Mouse (Mus musculus): ENCODE measurements around the gene Usp2.
"Not testable (repeated sequence)": the region's sequence is repeated elsewhere in the genome, so short reads cannot be mapped to it uniquely, and the experiment has no call there.

Usp2 gene

DNA sequence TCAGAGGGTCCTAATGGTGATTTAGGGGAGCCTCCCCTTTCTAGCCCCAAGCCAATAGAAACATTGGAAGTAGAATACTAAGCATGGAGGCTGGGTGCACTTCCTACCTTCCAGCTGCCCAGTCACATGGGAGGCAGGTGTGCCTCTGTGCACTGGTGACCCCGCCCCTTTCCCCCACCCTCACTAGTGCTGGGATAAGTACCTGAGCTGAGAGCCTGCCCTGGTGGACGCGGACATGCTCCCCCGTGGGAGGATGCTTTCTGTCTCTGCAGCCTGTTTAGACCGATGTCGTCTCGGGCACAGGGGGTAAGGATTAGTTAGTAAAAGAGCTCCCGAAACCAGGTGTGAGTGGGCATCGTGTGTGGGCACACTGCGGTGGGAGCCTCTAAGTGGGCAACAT is 20.1 kb downstream of the Usp2 start:
- intact Hi-C loops (cut with DNase I): no loop called here

DNA sequence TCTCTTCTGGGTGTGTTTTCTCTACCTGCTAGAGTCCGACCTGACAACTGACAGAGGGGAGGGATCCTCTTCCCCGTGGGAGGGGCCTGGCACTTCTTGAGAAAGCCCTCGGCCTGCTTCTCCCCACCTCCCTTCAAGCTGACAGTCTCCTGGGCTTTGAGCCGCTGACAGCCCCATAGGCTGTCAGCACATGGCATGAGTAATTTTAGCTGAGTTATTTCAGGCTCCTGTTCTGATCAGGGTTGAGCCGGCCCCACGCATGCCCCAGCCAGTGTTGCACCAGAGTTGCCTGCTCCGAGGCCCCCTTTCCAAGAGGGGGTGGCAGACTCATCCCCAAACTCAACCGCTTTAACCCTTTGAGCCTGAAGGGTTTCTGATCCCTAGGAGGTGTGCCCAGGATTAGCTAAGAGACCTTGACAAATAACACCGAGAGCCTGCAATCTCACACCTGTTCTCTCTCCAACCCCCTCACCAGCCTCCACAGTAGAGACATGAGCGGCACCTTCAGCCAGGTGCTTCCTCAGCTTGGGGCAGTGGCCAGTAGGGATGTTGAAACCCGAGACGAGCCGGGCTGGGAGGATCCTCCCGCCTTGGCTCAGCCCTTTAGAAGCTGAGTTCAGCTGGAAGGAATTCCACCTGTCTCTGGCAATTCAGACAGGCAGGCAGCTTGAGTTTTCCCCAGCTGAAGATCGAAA is 21.1 kb downstream of the Usp2 start:
- intact Hi-C loops (cut with DNase I): no loop called here

GRCm38 (mm10) chr9:44088877-44089608 is 22.2 kb downstream of the Usp2 start:
- intact Hi-C loops (cut with DNase I): no loop called here

- intact Hi-C loops (cut with DNase I): loop anchor here (10.0 kb wide), 1 partner anchor 109 kb away; no protein-coding TSS in a partner anchor
Observed at GRCm38 (mm10) chr9:44093612-44094503, 27.0 kb downstream of the Usp2 start.

DNA sequence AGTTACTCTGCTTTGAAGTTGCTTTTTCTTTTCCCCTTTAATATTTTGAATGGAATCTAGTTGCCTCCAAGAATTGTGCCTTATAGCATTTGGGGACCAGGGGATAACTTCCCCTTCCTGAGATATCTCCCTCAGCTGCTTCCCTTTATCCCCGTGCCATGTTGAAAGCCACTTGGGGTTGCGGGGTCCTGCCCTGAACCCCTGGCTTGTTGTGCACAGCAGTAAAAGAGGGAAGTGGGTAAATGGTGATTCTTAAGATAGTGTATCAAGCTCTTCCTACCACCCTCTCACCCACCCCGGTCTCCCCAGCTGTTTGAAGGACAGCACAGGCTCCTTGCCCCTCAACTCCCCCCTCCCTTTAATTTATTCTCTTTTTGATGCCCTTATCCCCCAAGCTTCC is 27.9 kb downstream of the Usp2 start:
- intact Hi-C loops (cut with DNase I): loop anchor here (10.0 kb wide), 1 partner anchor 110 kb away; no protein-coding TSS in a partner anchor

DNA sequence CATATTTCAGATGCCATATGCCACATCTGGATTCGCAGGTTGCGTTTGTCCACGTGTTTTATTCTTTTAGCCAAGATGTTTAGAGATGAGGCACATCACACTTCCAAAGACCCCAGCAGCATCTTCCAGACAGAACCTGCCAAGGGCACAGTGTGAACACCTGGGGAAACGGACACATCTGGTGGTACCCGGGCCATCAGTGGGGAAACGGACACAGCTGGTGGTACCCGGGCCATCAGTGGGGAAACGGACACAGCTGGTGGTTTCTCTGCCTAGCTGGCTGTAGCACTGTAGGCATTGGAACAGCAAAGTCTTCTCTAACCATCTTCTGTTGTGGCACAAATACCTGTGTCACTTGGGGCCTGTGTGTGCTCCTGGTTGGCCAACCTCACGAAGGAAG is 29.0 kb downstream of the Usp2 start:
- intact Hi-C loops (cut with DNase I): loop anchor here (10.0 kb wide), 1 partner anchor 111 kb away; no protein-coding TSS in a partner anchor

DNA sequence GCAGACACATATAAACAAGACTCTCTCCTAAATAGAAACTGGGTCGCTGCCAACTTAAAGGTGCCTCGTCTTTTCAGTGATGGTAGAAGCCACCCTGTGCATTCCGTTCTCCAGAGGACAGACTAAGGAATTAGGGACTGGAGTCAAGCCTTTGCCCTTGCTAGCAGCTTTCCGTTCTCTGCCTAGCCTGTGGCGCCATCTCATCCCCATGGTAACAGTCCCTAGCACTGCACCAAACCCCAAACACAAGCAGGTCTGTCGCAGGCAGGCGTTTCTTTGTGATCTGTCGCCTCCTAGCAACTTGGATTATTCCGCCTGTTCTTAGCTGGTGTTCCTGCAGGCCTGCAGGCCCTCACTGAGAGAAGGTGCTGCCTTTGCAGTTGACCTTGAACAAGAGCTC is 29.7 kb downstream of the Usp2 start:
- intact Hi-C loops (cut with DNase I): loop anchor here (10.0 kb wide), 1 partner anchor 112 kb away; no protein-coding TSS in a partner anchor

DNA sequence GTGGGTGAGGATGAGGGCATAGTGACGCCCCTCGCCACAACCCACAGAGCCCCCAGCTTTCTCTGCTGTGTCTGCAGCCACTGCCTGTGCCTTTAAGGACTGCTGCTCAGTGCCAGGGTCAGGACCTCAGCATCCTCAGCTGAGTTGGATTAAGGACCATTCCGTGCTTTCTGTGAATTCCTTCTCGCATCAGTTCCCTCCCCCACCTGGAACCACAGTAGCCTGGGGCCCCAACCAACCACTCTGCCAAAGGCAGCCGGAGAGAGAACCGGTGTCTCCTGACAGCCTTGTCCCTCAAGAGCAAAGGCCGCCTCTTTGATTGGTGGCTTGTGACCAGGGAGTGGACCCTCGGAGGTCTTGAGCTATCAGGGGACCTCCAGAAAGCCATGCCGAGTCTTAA is 34.7 kb downstream of the Usp2 start, which contains the start of gene Mfrp:
Gene Mfrp, plus strand, starts transcription at position 240 of the 400 bp plus-strand sequence.
- intact Hi-C loops (cut with DNase I): no loop called here

DNA sequence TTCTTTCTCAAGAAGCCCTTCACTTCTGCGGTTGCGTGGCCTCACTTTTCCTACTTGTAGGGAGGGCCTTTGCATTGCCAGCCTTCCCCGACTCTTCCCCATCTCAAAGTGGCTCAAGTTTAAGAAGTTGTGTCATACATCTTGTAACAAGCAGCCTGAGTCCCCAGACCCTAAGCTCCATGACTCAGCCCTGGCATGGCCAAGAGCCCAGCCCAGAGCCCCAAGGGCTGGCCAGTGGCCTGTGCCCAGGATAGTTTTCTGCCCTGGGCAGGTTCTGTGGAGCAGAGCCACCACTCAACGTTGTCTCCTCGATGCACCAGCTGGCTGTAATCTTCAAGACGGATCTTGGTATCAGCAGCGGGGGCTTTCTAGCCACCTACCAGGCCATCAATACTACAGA is 38.1 kb downstream of the Usp2 start:
- intact Hi-C loops (cut with DNase I): loop anchor here (5.0 kb wide), 1 partner anchor 33 kb away; no protein-coding TSS in a partner anchor

GRCm38 (mm10) chr9:44105781-44106180 is 39.0 kb downstream of the Usp2 start:
- intact Hi-C loops (cut with DNase I): loop anchor here (5.0 kb wide), 1 partner anchor 33 kb away; no protein-coding TSS in a partner anchor

- intact Hi-C loops (cut with DNase I): loop anchor here (5.0 kb wide), 1 partner anchor 34 kb away; no protein-coding TSS in a partner anchor
Observed at GRCm38 (mm10) chr9:44106182-44106581, 39.4 kb downstream of the Usp2 start.

- intact Hi-C loops (cut with DNase I): loop anchor here (5.0 kb wide), 1 partner anchor 34 kb away; no protein-coding TSS in a partner anchor
Observed at GRCm38 (mm10) chr9:44106596-44106995, 39.8 kb downstream of the Usp2 start.

- intact Hi-C loops (cut with DNase I): loop anchor here (5.0 kb wide), 1 partner anchor 35 kb away; no protein-coding TSS in a partner anchor
Observed at GRCm38 (mm10) chr9:44107110-44107509, 40.3 kb downstream of the Usp2 start, which contains the start of gene C1qtnf5. Gene C1qtnf5, plus strand, starts transcription at chr9:44107245.

GRCm38 (mm10) chr9:44107557-44108179 is 40.8 kb downstream of the Usp2 start:
- intact Hi-C loops (cut with DNase I): loop anchor here (5.0 kb wide), 1 partner anchor 35 kb away; no protein-coding TSS in a partner anchor

- intact Hi-C loops (cut with DNase I): loop anchor here (5.0 kb wide), 1 partner anchor 36 kb away; no protein-coding TSS in a partner anchor
Observed at GRCm38 (mm10) chr9:44108269-44109055, 41.6 kb downstream of the Usp2 start.

GRCm38 (mm10) chr9:44109360-44110095 is 42.7 kb downstream of the Usp2 start:
- intact Hi-C loops (cut with DNase I): loop anchor here (5.0 kb wide), 1 partner anchor 37 kb away; no protein-coding TSS in a partner anchor

DNA sequence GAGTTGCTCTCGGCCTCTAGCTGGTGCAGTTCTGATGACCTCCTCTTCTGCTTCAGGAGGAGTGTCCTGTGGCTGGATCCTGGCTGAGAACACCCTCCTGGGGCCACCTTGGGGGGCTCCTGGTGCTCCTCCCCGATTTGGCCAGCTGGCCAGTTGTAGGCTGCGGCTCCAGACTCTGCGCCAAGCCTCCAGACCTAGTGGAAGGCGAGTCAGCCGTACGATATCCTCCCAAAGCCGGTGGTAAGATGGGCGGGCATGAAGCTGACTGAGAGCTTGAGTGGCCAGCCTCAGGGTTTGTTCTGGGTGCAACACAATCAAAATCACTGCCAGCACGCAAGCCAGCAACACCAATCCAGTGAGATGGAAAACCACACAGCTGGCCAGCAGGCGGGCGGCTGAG is 45.1 kb downstream of the Usp2 start:
- intact Hi-C loops (cut with DNase I): not testable (repeated sequence)

DNA sequence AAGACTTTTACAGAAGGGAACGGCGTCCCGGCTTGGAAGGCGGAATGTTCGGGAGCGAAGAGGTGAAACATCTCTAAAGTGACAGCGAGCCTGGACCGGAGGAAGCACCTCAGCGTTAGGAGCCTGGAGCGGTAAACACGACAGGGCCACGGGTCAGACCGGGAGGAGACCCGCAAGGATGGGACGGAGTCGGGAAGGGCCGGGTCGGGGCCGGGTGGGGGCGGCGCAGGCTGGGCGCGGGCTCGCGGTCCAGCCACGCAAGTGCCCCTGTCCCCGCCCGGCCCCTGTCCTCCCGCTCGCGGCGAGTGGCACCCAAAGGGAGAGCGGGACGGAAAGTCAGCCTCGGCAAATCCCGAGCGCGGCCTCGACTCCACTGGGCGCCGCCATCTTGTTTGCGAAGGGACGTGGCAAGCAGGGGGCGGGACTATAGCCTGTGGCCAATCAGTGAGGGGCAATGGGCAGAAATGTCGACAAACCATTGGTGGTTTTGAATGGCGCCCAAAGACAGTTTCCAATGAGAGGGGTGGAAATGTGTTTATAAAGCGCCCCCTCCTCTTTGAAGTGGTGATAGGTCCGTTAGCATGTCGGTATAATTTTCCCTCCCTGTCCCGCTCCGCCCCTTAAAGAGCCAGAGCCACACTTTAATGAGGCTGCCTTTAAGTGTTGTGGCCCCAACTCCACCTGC is 46.4 kb downstream of the Usp2 start, which contains the start of the genes Gm49380 and Rnf26:
Gene Gm49380, minus strand, starts transcription at position 396 of the 685 bp plus-strand sequence.
Gene Rnf26, minus strand, starts transcription at position 413 of the 685 bp plus-strand sequence.
- intact Hi-C loops (cut with DNase I): no loop called here

Data from adrenal gland (tissue).